Mouse (Mus musculus) left cerebral cortex, adult 8-10 months (tissue): Measurements from ENCODE around the gene Rnase9. TPM values are rescaled to one million over a fixed set of nuclear protein-coding genes. Genes with fewer than 3 reads are reported as not detected.
A peak's percentile ranks its signal among the peaks of the same experiment; 100 is the strongest.
"Not testable (repeated sequence)": the region's sequence is repeated elsewhere in the genome, so short reads cannot be mapped to it uniquely, and the experiment has no call there.

Experiments used
- DNase-seq, 2 experiments: peaks; one replicate each; pipeline ENCODE4 v3.0.0; 2022; ENCODE audit warnings: low spot score in 2 of 2
- total RNA-seq, 4 experiments: library from RNA; stranded (reverse); gene quantifications; 2 replicates each; pipeline ENCODE4 v1.2.4; 2022

Gene Rnase9
- total RNA-seq, 4 experiments from 2014 or later = not detected

DNA sequence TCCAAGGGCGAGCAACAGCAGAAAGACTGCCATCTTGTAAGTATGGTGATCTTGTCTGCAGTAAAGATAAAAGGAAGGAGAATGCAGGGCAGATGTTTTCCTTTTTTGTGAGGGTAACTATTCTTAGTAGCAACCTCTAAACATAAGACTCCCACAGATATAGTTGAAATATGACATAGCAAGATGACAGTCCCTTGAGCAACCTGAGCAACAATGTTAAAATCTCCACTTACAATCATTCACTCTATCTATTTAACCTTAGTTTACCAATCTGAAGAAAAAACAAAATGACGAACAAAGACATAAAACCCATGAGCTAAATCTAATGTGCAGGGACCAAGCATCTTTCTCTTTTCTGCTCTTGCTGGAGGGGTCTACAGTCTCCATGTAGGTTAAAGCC, 8.4 kb upstream of the Rnase9 start, which contains the start of gene Rnase11:
TSS of gene Rnase11 (minus strand) at position 101 of the 400 bp plus-strand sequence.
- DNase-seq = no peak

DNA sequence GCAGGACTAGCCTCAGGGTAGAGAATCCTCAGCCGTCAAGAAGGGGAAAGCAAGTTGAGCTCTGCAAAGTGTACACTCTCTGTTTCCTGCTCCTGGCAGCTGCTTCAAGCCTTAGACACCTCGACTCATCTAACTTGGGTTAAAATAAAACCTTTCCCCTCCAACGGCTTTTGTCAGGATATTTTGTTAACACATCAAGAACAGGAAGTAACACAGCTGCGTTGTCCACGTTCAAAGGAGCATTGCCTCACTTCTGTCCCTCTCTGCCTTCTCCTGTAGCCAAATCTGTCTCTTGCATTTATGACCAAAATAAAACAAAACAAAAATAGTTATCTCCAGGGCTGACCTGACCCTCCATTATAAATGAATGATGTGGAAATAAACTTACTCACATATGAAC, 6.2 kb upstream of the Rnase9 start:
- DNase-seq = no peak

DNA sequence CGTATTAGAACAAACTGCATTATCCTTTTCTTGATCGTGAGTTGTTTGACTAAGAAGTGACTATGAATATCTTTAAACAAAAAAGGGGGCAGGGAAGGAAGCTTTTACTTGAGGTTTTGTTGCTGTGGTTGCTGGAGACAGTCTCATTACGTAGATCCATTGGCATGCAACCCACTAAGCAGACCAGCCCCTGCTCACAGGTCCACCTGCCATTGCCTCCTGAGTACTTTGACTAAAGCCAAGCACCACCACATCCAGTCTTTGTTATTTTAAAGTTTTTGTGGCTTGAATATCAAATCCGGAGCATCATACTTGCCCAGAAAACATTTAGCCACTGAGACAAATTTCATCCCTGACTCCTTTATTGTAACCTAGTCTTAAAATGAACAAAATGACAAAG, 5.5 kb downstream of the Rnase9 start:
- DNase-seq = no peak

DNA sequence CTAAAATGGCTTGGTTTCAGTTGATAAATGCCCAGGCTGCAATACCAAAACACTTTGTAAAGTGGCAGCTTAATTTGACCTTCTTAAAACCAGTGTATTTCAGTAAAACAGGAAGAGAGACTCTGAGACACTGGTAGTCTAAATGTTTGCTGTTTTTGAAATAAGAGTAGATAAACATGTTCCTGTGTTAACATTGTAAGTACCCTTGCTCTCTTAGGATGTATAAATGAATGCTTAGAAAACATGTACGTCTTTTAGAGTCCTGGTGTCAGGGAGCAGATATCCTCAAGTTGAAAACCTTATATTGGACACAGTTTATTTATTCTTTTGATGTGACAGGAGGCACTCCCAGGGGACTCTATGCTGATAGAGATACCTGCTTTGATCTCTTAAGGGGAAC, 6.5 kb downstream of the Rnase9 start:
- DNase-seq = no peak

DNA sequence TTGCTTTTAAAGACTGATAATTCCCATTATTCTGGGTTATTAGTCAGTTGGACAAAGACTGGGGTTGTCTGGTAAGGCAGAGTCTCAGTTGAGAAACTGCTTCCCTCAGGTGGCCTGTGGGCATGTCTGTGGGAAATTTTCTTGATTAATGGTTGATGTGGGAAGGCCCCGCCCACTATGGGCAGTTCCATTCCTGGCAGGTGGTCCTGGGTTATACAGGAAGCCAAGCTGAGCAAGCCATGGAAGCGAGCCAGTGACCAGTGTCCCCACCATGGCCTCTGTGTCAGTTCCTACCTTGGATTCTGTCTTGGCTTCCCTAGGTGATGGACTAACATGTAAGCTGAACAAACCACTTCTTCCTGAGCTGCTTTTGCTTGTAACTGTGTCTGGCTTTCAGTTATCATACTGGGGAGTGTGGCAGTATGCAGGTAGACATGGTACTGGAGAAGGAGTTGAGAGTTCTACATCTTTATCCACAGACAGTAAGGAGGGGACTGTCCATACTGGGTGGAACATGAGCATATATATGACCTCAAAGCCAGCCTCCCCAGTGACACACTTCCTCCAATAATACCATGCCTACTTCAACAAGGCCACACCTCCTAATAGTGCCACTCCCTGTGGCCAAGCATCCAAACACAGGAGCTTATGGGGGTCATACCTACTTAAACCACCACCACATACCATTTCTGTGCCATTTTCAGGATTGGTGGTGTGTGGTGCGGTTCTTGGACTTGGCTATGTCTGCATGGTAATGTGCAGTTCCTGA, 14.1 kb downstream of the Rnase9 start:
- DNase-seq = no peak

DNA sequence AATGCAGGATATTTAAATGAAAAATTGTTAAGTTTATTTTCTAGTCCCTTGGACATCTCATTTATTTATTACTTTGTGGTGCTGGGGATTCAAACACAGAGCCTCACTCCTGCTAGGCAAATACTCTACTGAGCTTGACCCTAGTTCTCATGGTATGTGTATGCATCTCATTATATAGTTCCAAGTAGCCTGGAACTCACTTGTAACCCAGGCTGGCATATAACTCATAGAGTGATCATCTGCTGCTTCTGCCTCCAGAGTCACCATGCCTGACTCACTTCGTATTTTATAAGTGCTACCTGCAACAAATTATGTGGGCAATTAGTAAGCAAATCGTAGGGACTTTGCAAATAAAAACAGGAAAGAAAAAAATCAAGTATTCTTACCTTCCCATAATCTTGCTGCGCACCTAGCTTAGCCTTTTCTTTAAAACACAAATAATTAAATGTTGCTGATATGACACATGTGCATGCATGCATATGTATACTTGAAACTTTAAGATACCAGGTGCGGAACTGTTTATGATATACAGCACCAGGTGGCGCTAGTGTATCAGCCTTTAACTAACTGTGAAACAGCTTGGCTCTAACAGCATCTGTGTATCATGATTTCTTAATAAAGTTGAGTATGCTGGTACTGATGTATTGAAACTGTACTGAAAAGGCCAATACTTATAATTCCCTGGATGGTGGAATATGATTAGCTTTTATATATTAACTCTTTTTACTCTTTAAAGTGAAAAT, 15.1 kb downstream of the Rnase9 start:
- peak; percentile 17 to 23 for DNase-seq

DNA sequence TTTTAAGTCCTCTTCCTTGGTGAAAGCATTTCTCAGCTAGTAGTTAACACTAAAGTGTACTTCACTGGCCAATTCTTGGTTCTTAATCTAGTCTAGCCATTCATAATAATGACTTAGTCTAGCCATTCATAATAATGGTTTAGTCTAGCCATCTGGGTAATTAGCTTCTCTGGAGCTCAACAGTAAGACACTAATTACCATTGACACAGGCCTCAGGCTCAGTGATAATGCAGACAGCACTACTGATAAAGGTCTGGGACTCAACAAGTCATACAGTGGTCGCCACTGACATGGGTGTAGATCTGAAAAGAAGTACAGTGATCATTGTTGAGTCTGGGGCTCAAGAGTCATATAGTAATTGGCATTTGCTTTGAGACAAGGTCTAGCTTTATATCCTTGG, 16.8 kb downstream of the Rnase9 start:
- no peak for DNase-seq

DNA sequence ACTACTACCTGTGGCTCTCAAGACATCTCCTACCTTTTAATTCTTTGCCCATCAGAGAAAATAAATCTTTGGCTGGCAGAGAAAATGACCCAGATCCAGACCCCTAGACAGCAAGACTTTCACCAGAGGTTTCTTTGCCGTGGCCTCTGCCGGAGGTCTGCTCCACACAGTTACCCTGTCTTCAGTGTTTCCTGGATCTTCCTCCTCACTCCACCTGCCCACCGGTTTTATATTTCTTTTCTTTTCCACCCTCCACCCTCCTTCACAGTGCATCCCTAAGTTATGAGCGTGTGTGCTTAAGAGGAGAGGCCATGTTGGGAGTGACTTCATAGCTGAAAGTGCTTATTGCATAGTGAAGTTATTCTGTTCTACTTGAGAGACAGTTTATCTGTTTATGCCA, 18.2 kb downstream of the Rnase9 start:
- DNase-seq = no peak

DNA sequence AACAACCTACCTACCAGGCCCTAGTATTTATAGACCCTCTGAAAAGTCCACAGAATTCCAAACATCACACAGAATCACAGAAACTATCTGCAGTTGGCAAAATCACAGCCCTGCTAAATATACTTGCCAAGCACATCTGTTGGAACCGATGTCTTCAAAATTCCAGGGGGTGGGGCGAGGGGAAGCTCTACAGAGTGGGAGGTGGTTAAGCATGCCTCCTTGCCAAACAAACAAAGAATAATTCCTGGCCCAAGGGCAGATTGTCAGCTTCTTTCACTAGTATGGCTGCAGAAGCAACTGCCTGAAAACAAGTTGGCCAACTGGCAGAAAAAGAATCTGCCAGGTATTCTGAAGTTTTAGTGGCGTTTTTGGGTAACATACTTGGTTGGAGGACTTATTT, 24.4 kb downstream of the Rnase9 start:
- DNase-seq = no peak

DNA sequence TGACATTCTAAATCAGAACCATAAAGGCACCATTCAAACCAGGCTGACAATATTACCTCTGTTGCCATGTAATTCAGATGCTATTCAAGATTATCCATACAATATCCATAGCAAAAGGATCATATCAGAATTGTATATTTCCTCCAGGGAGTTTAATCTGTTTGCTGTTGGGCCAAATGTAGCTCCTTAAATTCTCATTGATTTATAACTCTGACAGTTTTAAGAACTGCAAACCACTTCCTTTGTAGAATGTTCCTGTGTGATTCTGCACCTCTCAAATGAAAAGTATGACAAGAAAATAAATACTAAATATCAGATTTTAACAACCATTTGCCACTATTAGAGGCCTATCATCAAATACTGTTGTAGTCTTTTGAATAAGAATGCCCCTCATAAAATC, 25.9 kb downstream of the Rnase9 start:
- DNase-seq = no peak

DNA sequence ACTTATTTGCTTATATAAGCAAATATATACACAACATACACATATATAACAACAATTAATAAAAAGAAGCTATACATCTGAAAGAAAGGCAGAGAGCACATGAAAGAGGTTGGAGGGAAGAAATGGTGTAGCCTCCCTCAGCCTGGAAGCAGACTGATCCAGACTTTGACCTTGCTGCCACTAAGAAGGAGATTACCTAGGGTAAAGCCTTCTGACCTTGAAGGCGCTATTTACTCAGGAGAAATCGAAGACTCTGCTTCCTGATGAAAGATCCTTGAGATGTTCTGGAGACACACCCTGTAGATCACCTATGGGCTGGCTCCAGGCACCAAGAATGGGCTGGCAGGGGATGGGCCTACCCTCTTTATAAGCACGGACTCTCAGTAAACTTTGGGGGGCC, 26.9 kb downstream of the Rnase9 start:
- not testable (repeated sequence) for DNase-seq

DNA sequence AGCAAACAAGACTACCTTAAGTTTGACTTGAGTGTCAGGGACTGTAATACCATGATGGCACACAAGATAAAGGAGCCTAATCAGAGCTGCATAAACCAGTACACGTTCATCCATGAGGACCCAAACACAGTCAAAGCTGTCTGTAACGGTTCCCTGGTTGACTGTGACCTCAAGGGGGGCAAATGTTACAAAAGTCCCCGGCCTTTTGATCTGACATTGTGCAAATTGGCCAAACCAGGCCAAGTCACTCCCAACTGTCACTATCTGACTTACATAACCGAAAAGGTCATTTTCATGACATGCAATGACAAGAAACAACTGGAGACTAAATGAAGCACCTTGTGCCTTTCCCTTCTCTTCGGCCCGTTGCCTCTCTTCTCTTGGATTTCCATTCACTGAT, 32.1 kb downstream of the Rnase9 start:
- DNase-seq = no peak

DNA sequence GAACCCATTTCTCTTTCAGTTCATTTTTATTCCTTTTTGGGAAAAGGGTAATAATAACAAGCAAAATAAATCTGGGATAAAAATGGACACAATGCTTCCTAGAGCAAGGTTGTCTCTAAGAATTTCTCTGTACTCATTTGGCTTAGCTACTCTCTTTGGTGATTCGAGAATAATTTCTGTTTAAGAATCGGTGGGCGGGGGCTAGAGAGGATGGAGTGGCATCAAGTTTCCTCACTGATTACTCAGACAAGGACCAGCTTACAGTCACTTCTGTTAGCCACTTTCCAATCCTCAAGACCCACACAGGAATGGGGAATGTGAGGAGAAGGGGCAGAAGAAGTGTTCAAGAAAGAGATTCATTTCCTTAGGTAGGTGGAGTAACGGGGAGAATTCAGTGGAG, 32.9 kb downstream of the Rnase9 start:
- no peak for DNase-seq

DNA sequence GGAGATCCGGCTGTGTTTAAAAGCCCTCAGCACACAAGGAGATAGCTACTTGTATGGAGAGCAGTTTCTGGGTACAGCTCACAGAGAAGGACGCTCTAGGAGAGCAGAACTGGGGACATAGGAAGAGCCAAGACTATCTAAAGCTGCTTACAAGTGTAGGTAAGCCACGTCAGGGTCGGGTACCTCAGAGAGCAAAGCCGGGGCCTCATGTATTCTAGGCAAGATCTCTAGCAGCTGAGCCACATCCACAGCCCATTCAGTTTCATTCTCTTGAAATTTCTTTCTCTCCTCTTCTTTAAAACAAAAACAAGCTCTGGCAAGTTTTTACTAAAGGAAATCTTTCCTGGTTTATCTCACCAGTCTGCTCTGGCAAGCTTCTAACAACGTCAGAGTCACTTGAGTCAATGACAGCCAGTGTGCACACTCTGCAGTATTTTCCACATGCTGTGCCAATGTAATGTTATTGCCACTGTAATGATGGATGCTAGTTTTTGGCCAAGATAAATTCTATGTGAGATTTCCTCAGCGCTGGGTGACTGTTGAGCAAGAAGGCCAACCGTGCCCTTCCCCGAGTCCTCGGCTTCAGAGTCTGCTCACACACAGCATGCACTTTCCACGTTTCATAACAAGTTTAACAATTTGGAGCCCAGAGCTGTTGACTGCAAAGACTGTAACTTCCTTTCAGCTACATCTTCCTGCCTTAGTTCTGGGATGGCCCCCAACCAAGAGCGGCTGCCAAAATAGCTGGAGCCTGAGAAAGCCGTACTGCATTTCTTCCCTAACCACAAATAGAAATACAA, 33.6 kb downstream of the Rnase9 start:
- DNase-seq = peak; percentile 16 to 25

DNA sequence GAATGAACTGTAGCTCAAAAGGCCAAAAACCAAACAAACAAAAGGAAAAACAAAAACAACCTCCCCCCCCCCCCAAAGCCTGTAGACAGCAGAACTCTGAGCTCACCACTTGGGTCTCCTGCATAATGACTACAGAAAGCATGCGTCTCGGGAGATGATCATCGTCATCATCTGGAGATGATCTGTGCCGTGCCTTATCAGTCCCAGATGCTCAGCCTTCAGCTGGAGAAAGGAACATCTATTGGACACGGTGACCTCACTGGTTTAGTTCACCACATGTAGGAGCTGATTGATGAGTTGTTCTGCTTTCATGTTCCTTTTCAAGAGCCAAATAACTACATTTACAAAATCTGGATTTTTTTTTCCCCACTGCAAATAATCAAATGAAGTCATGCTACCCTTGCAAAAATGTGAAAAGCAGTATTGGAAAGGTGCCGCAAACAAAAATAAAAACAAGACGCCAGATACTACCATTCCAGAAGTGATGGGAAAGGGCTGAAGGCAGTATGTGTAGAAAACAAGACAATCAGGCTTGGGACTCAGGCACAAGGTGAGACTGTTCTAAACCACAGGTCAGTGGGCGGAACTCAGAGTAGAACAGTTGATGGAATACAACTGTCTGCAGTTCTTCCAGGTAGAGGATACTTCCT, 34.4 kb downstream of the Rnase9 start, which contains the start of gene Rnase10:
TSS of gene Rnase10 (plus strand) at position 600 of the 650 bp plus-strand sequence.
- DNase-seq = no peak

DNA sequence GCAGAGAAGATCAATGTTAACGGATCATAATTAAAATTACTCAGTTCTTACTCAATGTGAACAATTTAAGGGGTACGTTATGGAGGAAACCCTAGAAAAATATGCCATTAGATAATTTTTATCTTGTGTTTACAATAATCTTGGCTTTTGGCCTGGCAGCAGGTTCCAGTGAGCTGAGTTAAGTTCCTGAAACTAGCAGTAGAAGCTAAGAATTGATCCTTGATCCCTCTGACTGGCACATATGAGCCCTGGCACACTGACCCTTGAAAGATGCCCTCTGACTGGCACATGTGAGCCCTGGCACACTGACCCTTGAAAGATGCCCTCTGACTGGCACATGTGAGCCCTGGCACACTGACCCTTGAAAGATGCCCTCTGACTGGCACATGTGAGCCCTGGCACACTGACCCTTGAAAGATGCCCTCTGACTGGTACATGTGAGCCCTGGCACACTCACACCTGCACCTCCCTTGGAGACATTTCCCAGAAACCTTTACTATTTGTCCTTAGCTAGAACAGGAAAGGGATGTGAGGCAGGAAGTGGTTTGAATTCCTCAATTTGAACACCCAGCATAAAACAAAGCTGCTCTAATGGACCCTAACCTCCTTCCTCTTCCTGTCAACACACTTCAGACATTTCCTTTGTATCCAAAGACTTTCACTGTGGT, 43.5 kb downstream of the Rnase9 start:
- DNase-seq = no peak

DNA sequence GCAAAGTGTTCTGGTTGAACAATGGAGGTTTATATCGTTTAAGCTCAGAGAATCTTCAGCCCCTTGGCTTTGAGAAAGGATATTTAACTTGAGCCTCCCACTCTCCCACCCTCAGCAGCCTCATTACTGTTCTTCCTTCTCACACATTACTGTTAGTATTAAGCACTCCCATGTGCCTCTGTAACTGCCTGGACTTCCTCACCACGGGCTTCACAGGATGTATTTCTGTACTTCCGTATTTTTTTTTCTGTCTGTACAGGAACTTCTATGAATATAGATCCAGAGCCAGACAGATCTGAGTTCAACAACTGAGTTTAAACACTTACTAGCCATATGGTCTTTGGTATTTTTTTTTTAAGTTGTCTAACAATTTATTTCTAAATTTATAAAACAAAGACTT, 44.6 kb downstream of the Rnase9 start:
- DNase-seq = no peak

DNA sequence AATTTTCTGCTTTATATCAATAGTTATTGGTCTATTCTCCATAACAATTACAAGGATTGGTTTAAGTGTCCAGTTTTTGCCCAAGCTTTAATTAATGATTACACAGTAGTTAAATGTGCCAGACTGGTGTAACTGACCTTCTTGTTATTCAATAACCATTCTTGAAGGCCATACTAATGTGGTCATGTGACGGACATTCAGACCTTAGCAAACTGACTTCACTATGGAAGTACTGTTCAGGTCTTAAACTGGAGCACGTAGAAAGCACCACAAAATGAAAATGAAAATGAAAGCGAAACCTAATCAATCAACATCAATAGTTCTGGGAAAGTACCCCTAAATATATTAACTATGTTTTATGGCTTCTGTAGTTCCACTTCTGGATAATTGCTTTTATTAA, 50.6 kb downstream of the Rnase9 start:
- no peak for DNase-seq
